Comparison of ENCODE assay signal across 20 mouse cellular contexts in the genomic region with DNA sequence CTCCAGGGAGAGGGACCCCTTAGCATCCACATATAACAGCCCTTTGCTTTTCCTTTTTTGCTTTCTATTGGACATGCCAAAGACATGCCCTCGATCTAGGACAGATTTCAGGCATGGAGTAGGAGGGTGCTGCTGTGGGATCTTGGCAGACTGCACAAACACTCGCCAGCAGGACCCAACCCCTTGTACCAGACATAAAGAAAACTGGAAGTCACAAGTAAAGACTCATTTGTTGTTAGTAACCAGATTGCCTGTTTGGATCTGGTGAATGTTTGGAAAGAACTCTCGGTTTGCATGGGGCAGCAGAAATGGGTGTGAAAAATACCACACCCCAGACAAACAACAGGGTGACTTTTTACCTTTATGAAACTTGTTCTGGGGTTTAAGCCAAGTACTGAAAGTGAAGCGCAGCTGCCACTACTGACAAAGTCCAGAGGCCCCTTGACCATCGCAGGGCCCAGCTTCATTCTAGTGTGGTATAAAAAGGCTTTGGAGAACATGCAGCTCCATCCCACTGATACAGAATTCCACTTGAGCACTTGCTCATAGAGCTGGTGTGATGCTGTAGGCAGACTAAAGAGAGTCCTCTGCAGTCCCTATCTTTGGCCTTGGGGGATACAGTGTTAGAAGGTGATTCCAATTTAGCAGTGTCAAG. TPM values are rescaled to one million over a fixed set of nuclear protein-coding genes. Genes with fewer than 3 reads are reported as not detected.
DNase-seq lines count a peak whose midpoint lies in the region; ATAC-seq and TF ChIP-seq lines count a peak whose summit lies in the region.
"Had no signal": no experiment of that assay in that cellular context is flagged by ENCODE, and none has a peak within 500 bp of the region (broad histone marks: within the 10 kb centered on the region; RNA-seq: fewer than 3 reads in every experiment).

No protein-coding gene starts in this region.

- H3K4me1 ChIP-seq in heart, embryonic 15.5 days (replicated peaks), result peaks cover 77% of the 10 kb centered on the region
- peaks cover 9% of the 10 kb centered on the region for H3K4me1 ChIP-seq in hindbrain, postnatal 0 days (ENCODE audit: insufficient read depth, low read length)
- H3K4me1 ChIP-seq: forebrain, embryonic 12.5 days had no signal

- no peak overlapping the region for H3K9ac ChIP-seq in heart, embryonic 15.5 days
- no peak overlapping the region for H3K9ac ChIP-seq in hindbrain, postnatal 0 days (replicated peaks; ENCODE audit: low read length)
- H3K9ac ChIP-seq: forebrain, embryonic 12.5 days; hindbrain, embryonic 12.5 days; lung, embryonic 14.5 days had no signal

- no peak overlapping the region for H3K4me3 ChIP-seq in gastrocnemius, adult 2 months
- no peak overlapping the region for H3K4me3 ChIP-seq in heart, embryonic 15.5 days
- H3K4me3 ChIP-seq in hindbrain, postnatal 0 days (ENCODE audit: low read length), result no peak overlapping the region
- H3K4me3 ChIP-seq: forebrain, embryonic 12.5 days; hindbrain, embryonic 12.5 days; megakaryocyte, embryonic 14.5 days had no signal

- H3K36me3 ChIP-seq in heart, embryonic 15.5 days, result no peaks in the 10 kb centered on the region
- H3K36me3 ChIP-seq in hindbrain, postnatal 0 days (ENCODE audit: insufficient read depth, low read length), result no peaks in the 10 kb centered on the region

- DNase-seq in gastrocnemius, adult 2 months, result no peak
- DNase-seq in gastrocnemius, adult 18-20 months (ENCODE audit: low spot score), result no peak
- DNase-seq in kidney, adult 9 months, result peak; percentile 31
- DNase-seq in kidney, postnatal 10 days, result no peak
- peak; percentile 20 for DNase-seq in MN1 (ENCODE audit: low spot score)
- no peak for DNase-seq in yolk sac, embryonic 10.5 days (ENCODE audit: low spot score)
- no peak for DNase-seq in hindbrain, postnatal 0 days (ENCODE audit: low spot score)
- DNase-seq: adrenal gland, postnatal 25 days; cerebellum, adult 8-10 months; kidney, postnatal 25 days; lung, embryonic 14.5 days; retina, postnatal 1 day; right cerebral cortex, postnatal 4 days; thymus, postnatal 4 days had no signal

- WGBS in heart, embryonic 15.5 days, result 45% methylated on average over 5 of the region's 5 CpGs
- 64% methylated on average over 5 of the region's 5 CpGs for WGBS in hindbrain, postnatal 0 days

- peak overlapping the region; percentile 16; the same call in 1 of the 2 replicates for H3K27ac ChIP-seq in gastrocnemius, adult 2 months
- peak overlapping the region; percentile 72 for H3K27ac ChIP-seq in heart, embryonic 15.5 days
- no peak overlapping the region for H3K27ac ChIP-seq in hindbrain, postnatal 0 days
- H3K27ac ChIP-seq: forebrain, embryonic 12.5 days; hindbrain, embryonic 12.5 days had no signal

- intact Hi-C loops in gastrocnemius, adult 2 months (cut with DNase I), result no loop called here

- ATAC-seq in heart, embryonic 15.5 days (replicated peaks; ENCODE audit: insufficient number of reproducible peaks, insufficient read depth, low FRiP score, low read depth), result no peak
- no peak for ATAC-seq in hindbrain, postnatal 0 days
- ATAC-seq: intestine, postnatal 0 days; midbrain, embryonic 16.5 days had no signal

- no peak overlapping the region for H3K4me2 ChIP-seq in heart, embryonic 15.5 days
- H3K4me2 ChIP-seq in hindbrain, postnatal 0 days (ENCODE audit: low read depth, low read length), result no peak overlapping the region
- H3K4me2 ChIP-seq: forebrain, embryonic 12.5 days; hindbrain, embryonic 12.5 days; lung, embryonic 14.5 days had no signal

- no peaks in the 10 kb centered on the region for H3K9me3 ChIP-seq in heart, embryonic 15.5 days (replicated peaks)
- no peaks in the 10 kb centered on the region for H3K9me3 ChIP-seq in hindbrain, postnatal 0 days (ENCODE audit: low read length)
- H3K9me3 ChIP-seq: forebrain, embryonic 12.5 days; hindbrain, embryonic 12.5 days; megakaryocyte, embryonic 14.5 days had no signal

- no peak for TF ChIP-seq CTCF in gastrocnemius, adult 2 months (IDR thresholded peaks at IDR 0.05)
- TF ChIP-seq CTCF in hindbrain, postnatal 0 days (IDR thresholded peaks at IDR 0.05; ENCODE audit: low read depth), result no peak

- H3K27me3 ChIP-seq in heart, embryonic 15.5 days, result no peaks in the 10 kb centered on the region
- H3K27me3 ChIP-seq in hindbrain, postnatal 0 days (ENCODE audit: insufficient read depth, low read length), result no peaks in the 10 kb centered on the region
- H3K27me3 ChIP-seq: forebrain, embryonic 12.5 days; hindbrain, embryonic 12.5 days; megakaryocyte, embryonic 14.5 days had no signal

RNA-seq across cellular contexts. Expression of a gene that starts 17.4 kb away (rescaled TPM):
- 1 to 10 TPM; 5.0 to 8.9 TPM for total RNA-seq in gastrocnemius, adult 2 months (2021)
- 1 to 10 TPM; 4.5 to 5.2 TPM for total RNA-seq in gastrocnemius, adult 18-20 months (2021)
- polyA plus RNA-seq in heart, embryonic 15.5 days (2015; fragmentation: Nextera tagmentation; extraction: Ambion mirVana), result 6.0 and 8.9 TPM in 2 replicates
- total RNA-seq in hindbrain, postnatal 0 days (2014; rRNA removed), result 14.2 and 14.7 TPM in 2 replicates
- 5.4 and 6.5 TPM in 2 replicates for polyA plus RNA-seq in hindbrain, postnatal 0 days (2015; fragmentation: Nextera tagmentation; extraction: Ambion mirVana)

Comparison
In these comparisons a context has a peak if more than half of its experiments do, and no peak if none do; other contexts are left out.
1. DNase-seq: peak in kidney, adult 9 months (single experiment) and MN1 (single experiment); none in gastrocnemius, adult 2 months (single experiment), gastrocnemius, adult 18-20 months (single experiment), kidney, postnatal 10 days (single experiment), yolk sac, embryonic 10.5 days (single experiment) and hindbrain, postnatal 0 days (single experiment).